Mouse (Mus musculus): ENCODE data around the gene Kat2a.

Gene Kat2a

GRCm38 (mm10) chr11:100711783-100712615, at the start of gene Kat2a:
Gene Kat2a, minus strand, starts transcription at chr11:100712465.
- DNase-seq (ENCODE audit: low spot score): peak; percentile 70

GRCm38 (mm10) chr11:100761547-100762045, 49.3 kb upstream of the Kat2a start:
- peak; percentile 83 for DNase-seq (ENCODE audit: low spot score)

GRCm38 (mm10) chr11:100759611-100760233, 47.5 kb upstream of the Kat2a start, which contains the start of gene Kcnh4:
Gene Kcnh4, minus strand, starts transcription at chr11:100759942.
- DNase-seq (ENCODE audit: low spot score): peak; percentile 93

GRCm38 (mm10) chr11:100758707-100759610, 46.7 kb upstream of the Kat2a start:
- DNase-seq (ENCODE audit: low spot score): no peak

DNA sequence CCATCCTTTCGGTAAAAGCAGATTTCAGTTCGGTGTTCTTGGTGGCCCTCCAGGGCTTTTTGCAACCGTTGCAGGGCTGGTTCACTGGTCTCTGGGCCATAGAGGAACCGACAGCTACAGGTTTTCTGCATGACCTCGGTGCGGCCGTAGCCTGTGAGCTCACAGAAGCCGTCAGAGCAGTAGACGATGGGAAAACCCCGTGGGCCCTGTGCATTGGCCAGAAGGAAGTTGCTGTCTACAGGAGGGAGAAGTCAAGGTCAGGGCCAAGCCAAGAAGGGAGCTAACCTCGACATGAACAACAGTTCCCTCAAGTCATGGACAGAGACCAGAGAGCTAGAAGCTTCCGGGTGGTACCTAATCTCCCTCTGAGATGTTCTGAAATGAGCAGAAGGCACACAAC, 45.3 kb upstream of the Kat2a start:
- no peak for DNase-seq (ENCODE audit: low spot score)

DNA sequence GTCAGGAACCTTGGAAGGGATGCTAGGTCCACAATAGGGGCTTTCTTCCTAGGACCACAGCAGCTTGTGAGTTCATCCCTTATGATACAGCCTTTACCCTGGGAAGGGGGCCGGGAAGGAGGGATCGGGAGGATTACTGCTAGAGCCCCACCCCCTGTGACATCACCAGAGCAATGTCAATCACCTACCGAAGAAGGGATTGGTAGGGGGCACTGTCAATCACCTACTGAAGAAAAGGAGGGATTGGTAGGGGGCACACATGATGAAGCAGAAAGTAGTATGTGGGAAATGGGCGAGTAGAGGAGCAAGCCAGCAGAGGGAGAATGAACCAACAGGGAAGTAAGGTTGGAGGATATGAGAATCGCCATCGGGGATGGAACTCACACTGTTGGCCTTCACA, 44.2 kb upstream of the Kat2a start:
- no peak for DNase-seq (ENCODE audit: low spot score)

DNA sequence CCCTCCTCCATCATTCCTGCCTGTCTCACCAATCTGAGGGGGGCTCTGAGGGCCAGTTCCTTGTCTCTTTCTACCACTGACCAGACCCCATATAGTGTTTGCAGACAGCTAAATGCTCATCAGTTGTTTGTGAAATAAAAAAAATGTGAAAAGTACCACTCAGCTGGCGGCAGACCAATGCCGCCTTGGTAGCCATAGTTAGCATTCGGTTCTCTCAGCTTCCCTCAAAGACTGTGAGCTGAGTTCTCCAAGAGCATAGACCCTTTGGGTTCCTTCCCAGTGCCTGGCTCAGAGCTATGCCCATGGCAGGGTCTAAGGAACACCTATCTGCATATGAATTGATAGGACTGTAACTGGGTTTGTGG, 42.4 kb upstream of the Kat2a start:
- DNase-seq (ENCODE audit: low spot score): no peak

- peak; percentile 62 for DNase-seq (ENCODE audit: low spot score)
These were observed 41.9 kb upstream of the Kat2a start for GRCm38 (mm10) chr11:100754021-100754692.

GRCm38 (mm10) chr11:100752294-100752693, 40.0 kb upstream of the Kat2a start:
- DNase-seq (ENCODE audit: low spot score): no peak

DNA sequence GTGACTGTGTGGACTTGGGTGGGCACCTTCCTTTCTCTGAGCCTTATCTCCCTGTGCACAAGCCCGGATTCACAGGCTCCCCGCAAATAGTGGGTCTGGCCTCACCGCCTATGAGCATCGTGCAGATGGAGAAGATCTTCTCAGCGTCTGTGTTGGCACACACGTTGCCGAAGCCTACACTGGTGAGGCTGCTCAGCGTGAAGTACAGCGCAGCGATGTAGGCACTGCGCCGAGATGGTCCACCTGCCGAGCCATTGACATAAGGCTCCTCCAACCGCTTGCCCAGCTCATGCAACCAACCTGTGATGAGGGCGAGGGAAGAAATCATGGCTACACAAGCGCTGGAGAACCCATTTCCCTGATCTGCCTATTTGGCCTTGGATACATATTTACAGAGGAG, 37.9 kb upstream of the Kat2a start:
- no peak for DNase-seq (ENCODE audit: low spot score)

GRCm38 (mm10) chr11:100749469-100749868, 37.2 kb upstream of the Kat2a start:
- no peak for DNase-seq (ENCODE audit: low spot score)

DNA sequence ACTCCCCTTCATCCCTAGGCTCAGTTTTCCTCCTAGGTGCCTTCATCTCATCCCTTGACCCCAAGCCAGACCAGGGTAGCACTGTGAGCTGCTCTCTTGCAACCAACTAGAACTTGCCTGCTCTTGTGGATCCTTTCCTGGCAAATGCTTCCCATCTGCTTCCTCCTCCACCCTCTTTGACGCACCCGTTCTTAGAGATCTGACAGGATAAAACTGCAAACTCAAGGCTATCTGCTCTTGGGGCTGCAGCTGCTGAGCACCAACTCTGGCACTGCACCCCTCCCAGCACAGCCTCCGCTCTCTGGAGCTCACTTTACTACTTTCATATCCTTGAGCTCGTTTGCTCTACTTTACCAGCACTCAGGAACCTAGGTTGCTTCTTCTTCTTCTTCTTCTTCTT, 36.4 kb upstream of the Kat2a start:
- no peak for DNase-seq (ENCODE audit: low spot score)

- DNase-seq (ENCODE audit: low spot score): no peak
These were observed 34.8 kb upstream of the Kat2a start for GRCm38 (mm10) chr11:100747114-100747513.

DNA sequence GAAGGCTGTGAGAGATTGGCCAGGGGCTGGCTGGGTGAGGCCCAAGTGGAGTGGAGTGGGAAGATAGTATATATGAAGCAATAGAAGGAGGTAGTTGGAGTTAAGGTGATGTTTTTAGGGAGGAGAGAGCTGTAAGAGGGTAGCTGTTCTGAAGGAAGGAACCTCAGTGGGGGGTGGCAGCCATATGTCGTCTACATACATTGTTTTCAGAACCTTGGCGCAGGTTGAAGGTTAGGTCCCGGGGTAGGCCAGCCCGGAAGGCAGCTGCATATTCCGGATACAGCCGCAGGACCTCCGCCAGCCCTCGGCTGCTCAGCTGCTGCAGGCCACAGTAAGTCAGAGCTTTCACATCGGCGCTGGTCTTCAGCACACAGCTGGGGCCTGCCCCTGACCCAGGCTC, 34.3 kb upstream of the Kat2a start:
- no peak for DNase-seq (ENCODE audit: low spot score)

GRCm38 (mm10) chr11:100745085-100745484, 32.8 kb upstream of the Kat2a start:
- DNase-seq (ENCODE audit: low spot score): no peak

DNA sequence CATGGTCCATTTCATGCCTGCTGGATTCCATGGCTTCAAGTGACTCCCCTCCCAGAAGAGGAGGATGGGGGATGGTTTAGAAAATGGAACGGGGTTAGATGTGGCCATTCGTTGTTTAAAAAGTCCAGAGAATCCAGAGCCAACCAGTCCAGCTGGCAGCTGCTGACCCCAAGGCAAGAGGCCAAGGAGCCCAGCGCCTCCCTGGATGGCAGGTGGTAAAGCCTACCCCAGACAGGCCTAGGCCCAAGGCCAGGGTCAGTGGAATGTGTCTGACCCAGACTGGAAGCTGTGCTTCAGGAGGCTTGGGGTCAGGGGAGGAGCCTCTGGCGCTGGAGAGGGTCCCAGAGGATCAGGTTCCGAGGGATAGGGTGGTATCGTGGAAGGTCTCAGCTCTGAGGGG, 29.1 kb upstream of the Kat2a start:
- no peak for DNase-seq (ENCODE audit: low spot score)

- DNase-seq (ENCODE audit: low spot score): no peak
These were observed 26.5 kb upstream of the Kat2a start for GRCm38 (mm10) chr11:100738749-100739148.

- peak; percentile 99 for DNase-seq (ENCODE audit: low spot score)
These were observed 25.9 kb upstream of the Kat2a start, which contains the start of gene Rab5c for GRCm38 (mm10) chr11:100738066-100738604. Gene Rab5c, minus strand, starts transcription at chr11:100738215.

DNA sequence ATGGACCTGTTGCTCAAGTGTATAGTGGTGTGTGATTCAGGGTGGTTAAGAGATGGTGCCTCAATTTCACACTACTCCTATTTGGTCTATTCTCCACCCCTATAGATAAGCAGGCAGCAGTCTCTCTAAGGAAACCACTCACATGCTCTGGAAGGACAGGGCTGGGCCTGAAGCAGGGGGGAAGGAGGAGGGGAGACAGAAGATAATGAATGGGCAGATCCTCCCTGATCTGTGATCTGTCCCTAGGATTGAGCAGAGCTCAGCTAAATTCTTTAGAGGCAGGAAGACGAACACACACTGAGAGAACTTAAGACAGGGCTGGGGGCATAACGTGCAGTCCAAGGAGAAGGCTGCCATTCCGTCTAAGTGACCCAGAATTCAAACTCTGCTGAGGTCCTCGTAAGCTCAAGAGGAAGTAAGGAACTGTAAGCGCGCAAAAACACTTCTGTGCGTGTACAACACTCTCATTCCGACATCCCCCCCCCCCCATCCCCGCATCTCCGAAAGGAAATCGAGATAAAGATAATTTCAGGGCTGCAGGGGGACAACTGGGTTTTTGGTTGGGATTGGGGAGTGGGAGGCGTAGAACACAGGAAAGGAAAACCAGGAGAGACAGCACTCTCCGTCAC, 25.0 kb upstream of the Kat2a start:
- no peak for DNase-seq (ENCODE audit: low spot score)

DNA sequence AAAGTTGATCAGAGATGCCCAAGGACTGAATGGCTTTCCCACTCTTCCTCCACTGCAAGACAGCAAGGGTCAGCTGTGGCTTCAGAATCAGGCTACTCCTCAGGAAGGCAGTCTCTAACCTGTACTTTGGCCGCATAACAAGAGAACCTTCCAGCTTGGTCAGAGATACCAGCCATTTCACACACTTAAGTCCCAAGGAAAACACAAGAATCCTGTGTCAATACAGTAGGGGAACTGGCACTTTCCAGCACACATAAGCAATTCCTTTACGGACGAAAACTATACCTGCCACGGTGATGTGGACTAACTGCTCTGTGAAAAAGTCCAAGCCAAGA, 24.4 kb upstream of the Kat2a start:
- DNase-seq (ENCODE audit: low spot score): no peak
